In genomic region chr14:121493712-121494111, GRCm38 (mm10) we compare ENCODE assay signal across 31 mouse cellular contexts. TPM values are rescaled to one million over a fixed set of nuclear protein-coding genes. Genes with fewer than 3 reads are reported as not detected.
"Had no signal": no experiment of that assay in that cellular context is flagged by ENCODE, and none has a peak within 500 bp of the region (broad histone marks: within the 10 kb centered on the region; RNA-seq: fewer than 3 reads in every experiment).

No protein-coding gene starts in this region.

- H3K27me3 ChIP-seq: heart, embryonic 15.5 days; hindbrain, embryonic 13.5 days; hindbrain, embryonic 15.5 days; kidney, embryonic 15.5 days had no signal

- H3K27ac ChIP-seq: gastrocnemius, adult 2 months; heart, adult 2 months; heart, embryonic 13.5 days; heart, embryonic 15.5 days; hindbrain, embryonic 13.5 days; hindbrain, embryonic 15.5 days; hindbrain, postnatal 0 days; kidney, embryonic 15.5 days; kidney, postnatal 0 days; left cerebral cortex, adult 2 months; limb, embryonic 10.5 days; limb, embryonic 12.5 days had no signal

- H3K36me3 ChIP-seq: heart, embryonic 13.5 days; heart, embryonic 15.5 days; hindbrain, embryonic 13.5 days; hindbrain, embryonic 15.5 days; kidney, embryonic 15.5 days; limb, embryonic 10.5 days; limb, embryonic 12.5 days had no signal

- H3K9ac ChIP-seq: heart, embryonic 13.5 days; heart, embryonic 15.5 days; hindbrain, embryonic 13.5 days; hindbrain, embryonic 15.5 days; kidney, embryonic 15.5 days; limb, embryonic 12.5 days had no signal

- ATAC-seq: forebrain, embryonic 16.5 days; hindbrain, postnatal 0 days had no signal

- H3K9me3 ChIP-seq: heart, embryonic 13.5 days; heart, embryonic 15.5 days; hindbrain, embryonic 13.5 days; hindbrain, embryonic 15.5 days; kidney, embryonic 15.5 days; limb, embryonic 10.5 days; limb, embryonic 12.5 days had no signal

- H3K4me2 ChIP-seq: heart, embryonic 11.5 days; heart, embryonic 13.5 days; hindbrain, embryonic 13.5 days; hindbrain, embryonic 15.5 days; kidney, embryonic 15.5 days; limb, embryonic 12.5 days had no signal

- DNase-seq: gastrocnemius, adult 2 months; gastrocnemius, postnatal 14 days; gastrocnemius, postnatal 36 days; heart, adult 11 months; heart, adult 2 months; heart, postnatal 14 days; heart, postnatal 36 days; kidney, adult 11 months; kidney, adult 2 months; kidney, adult 9 months; kidney, postnatal 14 days; kidney, postnatal 36 days; layer of hippocampus, adult 9-11 months; layer of hippocampus, postnatal 36 days; liver had no signal

- H3K4me3 ChIP-seq: gastrocnemius, adult 2 months; heart, adult 2 months; heart, embryonic 13.5 days; heart, embryonic 15.5 days; hindbrain, embryonic 13.5 days; hindbrain, embryonic 15.5 days; kidney, embryonic 15.5 days; left cerebral cortex, adult 2 months; limb, embryonic 10.5 days; limb, embryonic 12.5 days had no signal

RNA-seq across cellular contexts. Expression of gene Slc15a1, which starts 11.3 kb away (rescaled TPM):
- total RNA-seq: gastrocnemius, adult 2 months; gastrocnemius, postnatal 14 days; gastrocnemius, postnatal 36 days; heart, adult 2 months; heart, postnatal 14 days; heart, postnatal 36 days; hematopoietic stem cell, adult 5-6 weeks; hindbrain, postnatal 0 days; layer of hippocampus, adult 18-20 months; layer of hippocampus, adult 8-10 months; layer of hippocampus, postnatal 36 days; left cerebral cortex, adult 2 months; left cerebral cortex, postnatal 36 days had no signal
- polyA plus RNA-seq: forebrain, embryonic 16.5 days; heart, adult 2 months; heart, embryonic 11.5 days; heart, embryonic 13.5 days; hindbrain, embryonic 13.5 days; limb, embryonic 10.5 days; limb, embryonic 12.5 days had no signal
